Mouse (Mus musculus) left cerebral cortex, adult 2 months (tissue): ENCODE measurements around the gene Cfb. TPM values are rescaled to one million over a fixed set of nuclear protein-coding genes. Genes with fewer than 3 reads are reported as not detected.

Source experiments
- DNase-seq, 2 experiments: peaks; one replicate each; pipeline ENCODE4 v3.0.0; 2021 to 2022; ENCODE audit warnings: low spot score in 2 of 2, mixed read lengths in 1 of 2; ENCODE audit errors: extremely low spot score in 1 of 2
- H3K27ac ChIP-seq: fragments of 200-600 bp; 2 replicates; pipeline ENCODE4 v1.8.1; 2022
- H3K4me3 ChIP-seq: fragments of 200-600 bp; 2 replicates; pipeline ENCODE4 v1.8.1; 2022
- CTCF ChIP-seq: fragments of 200-600 bp; IDR thresholded peaks from 2 replicates; pipeline ENCODE4 v1.8.1; 2022; ENCODE audit warnings: antibody characterized with exemption, mild to moderate bottlenecking, moderate library complexity
- intact Hi-C: fragments of 180-260 bp; cut with DNase I; formaldehyde crosslinking; loops from one replicate; pipeline ENCODE4 v1.15.1; 2025
- total RNA-seq, 2 experiments: library from RNA; stranded (reverse); gene quantifications; 2 replicates each; pipeline ENCODE4 v1.2.3; 2021

Cfb gene
- total RNA-seq, 2 experiments from 2014 or later: 0.14 TPM; not detected in 1

GRCm38 (mm10) chr17:34896366-34896765 lies 34.0 kb upstream of the Cfb start:
- intact Hi-C loops: loop anchor here (10.0 kb wide), 1 partner anchor 772 kb away; the partner anchor contains the start of gene Brd2
- TF ChIP-seq CTCF: no peak
- no peak for DNase-seq
- H3K4me3 ChIP-seq: no peak overlapping the region
- no peak overlapping the region for H3K27ac ChIP-seq

- H3K4me3 ChIP-seq: no peak overlapping the region
- no peak for TF ChIP-seq CTCF
- no peak overlapping the region for H3K27ac ChIP-seq
- no peak for DNase-seq
- intact Hi-C loops: loop anchor here (10.0 kb wide), 1 partner anchor 771 kb away; the partner anchor contains the start of gene Brd2
Measured at GRCm38 (mm10) chr17:34895724-34896123, 33.4 kb upstream of the Cfb start.

- H3K4me3 ChIP-seq: peak overlapping the region; percentile 69
- no peak for TF ChIP-seq CTCF
- peak overlapping the region; percentile 91 for H3K27ac ChIP-seq
- intact Hi-C loops: loop anchor here (5.0 to 10.0 kb wide), 3 partner anchors 243 to 770 kb away; partner anchors contain the start of genes Atp6v1g2 and Brd2
- peak; percentile 53 to 56 for DNase-seq
Measured at GRCm38 (mm10) chr17:34894801-34895530, 32.6 kb upstream of the Cfb start.

GRCm38 (mm10) chr17:34894074-34894597 lies 31.8 kb upstream of the Cfb start:
- intact Hi-C loops: loop anchor here (5.0 to 10.0 kb wide), 3 partner anchors 242 to 769 kb away; partner anchors contain the start of genes Atp6v1g2 and Brd2
- Histone ChIP-seq H3K27ac (peak overlapping the region; percentile 91), H3K4me3 (peak overlapping the region; percentile 69)
- peak; percentile 91 to 93 for DNase-seq
- TF ChIP-seq CTCF: peak; percentile 6; the same call in 1 of the 2 replicates

GRCm38 (mm10) chr17:34893072-34893824 lies 30.9 kb upstream of the Cfb start:
- no peak for DNase-seq
- TF ChIP-seq CTCF: no peak
- peak overlapping the region; percentile 69 for H3K4me3 ChIP-seq
- H3K27ac ChIP-seq: peak overlapping the region; percentile 86
- intact Hi-C loops: loop anchor here (2.0 to 10.0 kb wide), 4 partner anchors 38 to 768 kb away; partner anchors contain the start of genes Atp6v1g2 and Brd2

- Histone ChIP-seq H3K27ac (no peak overlapping the region), H3K4me3 (no peak overlapping the region)
- DNase-seq: no peak
- intact Hi-C loops: loop anchor here (5.0 to 10.0 kb wide), 3 partner anchors 239 to 767 kb away; partner anchors contain the start of genes Atp6v1g2 and Brd2
- TF ChIP-seq CTCF: no peak; the same call in 1 of the 2 replicates
Measured at GRCm38 (mm10) chr17:34891377-34891776, 29.1 kb upstream of the Cfb start.

- no peak for DNase-seq
- intact Hi-C loops: loop anchor here (5.0 to 10.0 kb wide), 3 partner anchors 238 to 765 kb away; partner anchors contain the start of genes Atp6v1g2 and Brd2
- Histone ChIP-seq H3K4me3 (no peak overlapping the region), H3K27ac (no peak overlapping the region)
- no peak for TF ChIP-seq CTCF
Measured at GRCm38 (mm10) chr17:34890074-34890743, 27.9 kb upstream of the Cfb start.

- Histone ChIP-seq H3K4me3 (no peak overlapping the region), H3K27ac (no peak overlapping the region)
- TF ChIP-seq CTCF: no peak
- no peak for DNase-seq
- intact Hi-C loops: no loop called here
Measured at GRCm38 (mm10) chr17:34887942-34888341, 25.6 kb upstream of the Cfb start.

- no peak overlapping the region for H3K4me3 ChIP-seq
- intact Hi-C loops: no loop called here
- H3K27ac ChIP-seq: no peak overlapping the region
- TF ChIP-seq CTCF: no peak
- DNase-seq: no peak
Measured at GRCm38 (mm10) chr17:34885615-34886014, 23.3 kb upstream of the Cfb start.

GRCm38 (mm10) chr17:34884704-34885103 lies 22.4 kb upstream of the Cfb start:
- no peak for DNase-seq
- intact Hi-C loops: no loop called here
- Histone ChIP-seq H3K4me3 (no peak overlapping the region), H3K27ac (no peak overlapping the region)
- no peak for TF ChIP-seq CTCF

- Histone ChIP-seq H3K4me3 (no peak overlapping the region), H3K27ac (no peak overlapping the region)
- intact Hi-C loops: no loop called here
- DNase-seq: no peak
- TF ChIP-seq CTCF: no peak
Measured at GRCm38 (mm10) chr17:34883332-34883731, 21.0 kb upstream of the Cfb start.
